Mouse (Mus musculus) intestine, embryonic 16.5 days (tissue): ENCODE results near the gene Khdc1b. TPM values are rescaled to one million over a fixed set of nuclear protein-coding genes. Genes with fewer than 3 reads are reported as not detected.
A peak's percentile ranks its signal among the peaks of the same experiment; 100 is the strongest.

ENCODE experiments used
- ATAC-seq: fragments of 200-750 bp; cut with Nextera tagmentation; 2 replicates; pipeline ENCODE4 v1.8.0; 2017; ENCODE audit warnings: moderate TSS enrichment, moderate library complexity
- H3K27ac ChIP-seq: fragments of 300-500 bp; sonication (generic); 2 replicates; pipeline ENCODE4 v1.5.1; 2014; ENCODE audit warnings: mild to moderate bottlenecking, low read length
- H3K27me3 ChIP-seq: fragments of 300-500 bp; sonication (generic); replicated peaks from 2 replicates; pipeline ENCODE4 v1.6.1; 2014; ENCODE audit warnings: low read length, control low read depth, mixed read lengths; ENCODE audit not compliant: control insufficient read depth, insufficient read depth
- H3K36me3 ChIP-seq: fragments of 300-500 bp; sonication (generic); 2 replicates; pipeline ENCODE4 v1.6.1; 2014; ENCODE audit warnings: low read length, control low read depth; ENCODE audit not compliant: control insufficient read depth, insufficient read depth
- H3K4me1 ChIP-seq: fragments of 300-500 bp; sonication (generic); 2 replicates; pipeline ENCODE4 v1.6.1; 2014; ENCODE audit warnings: low read length, control low read depth, mixed read lengths; ENCODE audit not compliant: control insufficient read depth, insufficient read depth
- H3K4me2 ChIP-seq: fragments of 300-500 bp; sonication (generic); 2 replicates; pipeline ENCODE4 v1.6.1; 2014; ENCODE audit warnings: low read depth, low read length, control low read depth
- H3K4me3 ChIP-seq: fragments of 300-500 bp; sonication (generic); 2 replicates; pipeline ENCODE4 v1.5.1; 2014; ENCODE audit warnings: mild to moderate bottlenecking, low read length
- H3K9ac ChIP-seq: fragments of 300-500 bp; sonication (generic); 2 replicates; pipeline ENCODE4 v1.6.1; 2014; ENCODE audit warnings: low read depth, low read length
- H3K9me3 ChIP-seq: fragments of 300-500 bp; sonication (generic); 2 replicates; pipeline ENCODE4 v1.6.1; 2016; ENCODE audit warnings: low read length, control low read depth; ENCODE audit not compliant: control insufficient read depth
- WGBS: fragments of 180-500 bp; shearing (Covaris S2); extraction: QIAGEN DNeasy Blood & Tissue Kit; methylation state at CpG from one replicate; pipeline ENCODE4 v1.1.7; 2014; 5-methylcytosine and 5-hydroxymethylcytosine counted together
- polyA plus RNA-seq: library from polyadenylated mRNA; unstranded; fragments of >200 nt; fragmentation: Nextera tagmentation; extraction: Ambion mirVana; gene quantifications from 2 replicates; pipeline ENCODE4 v1.2.1, GENCODE M21; 2015

Khdc1b gene
- polyA plus RNA-seq, 1 experiment from 2014 or later = 0.10 TPM

DNA sequence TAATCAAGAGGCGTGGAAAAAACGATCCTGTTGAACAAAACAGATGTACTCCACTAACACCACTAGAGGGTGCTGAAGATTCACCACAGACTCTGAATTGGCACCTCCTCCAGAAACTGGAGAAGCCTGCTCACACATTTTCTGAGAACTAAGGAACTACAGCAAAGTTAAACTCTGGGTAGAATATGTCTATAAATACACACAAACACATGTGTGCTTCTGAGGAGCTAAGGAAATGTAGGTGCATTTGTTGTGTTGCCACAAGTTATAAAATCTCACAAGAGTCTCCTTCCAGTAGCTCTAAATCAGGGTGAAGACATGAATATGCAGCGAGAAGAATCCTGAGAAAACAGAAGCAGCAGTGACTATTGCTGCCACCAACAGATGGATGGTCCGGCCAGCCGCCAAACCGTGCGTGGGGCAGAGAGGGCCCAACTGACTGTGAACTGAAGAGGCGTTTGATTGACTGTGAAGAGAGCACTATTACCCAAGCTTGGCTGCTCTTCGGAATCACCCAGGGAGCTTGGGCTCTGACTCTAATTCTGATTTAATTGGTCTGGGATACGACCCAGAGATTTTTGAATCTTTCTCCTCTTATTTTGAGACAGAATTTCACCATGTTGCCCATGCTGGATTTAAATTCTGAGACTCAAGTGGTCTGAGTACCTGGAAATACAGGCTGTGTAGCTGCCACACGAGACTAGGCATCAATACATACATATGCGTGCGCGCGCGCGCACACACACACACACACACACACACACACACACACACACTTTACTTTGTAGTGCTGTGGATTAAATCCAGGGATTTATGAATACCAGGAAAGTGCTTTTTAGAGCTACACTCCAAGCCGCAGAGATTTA, 28.2 kb downstream of the Khdc1b start:
- H3K27ac ChIP-seq = no peak overlapping the region
- no peaks in the 10 kb centered on the region for H3K36me3 ChIP-seq
- no peak overlapping the region for H3K4me2 ChIP-seq
- no peak overlapping the region for H3K4me3 ChIP-seq
- H3K4me1 ChIP-seq = no peaks in the 10 kb centered on the region
- H3K9ac ChIP-seq = no peak overlapping the region
- H3K9me3 ChIP-seq = no peaks in the 10 kb centered on the region
- no peaks in the 10 kb centered on the region for H3K27me3 ChIP-seq
- WGBS = 54% methylated on average over 18 of the region's 18 CpGs
- ATAC-seq = peak; percentile 46; the same call in 1 of the 2 replicates

DNA sequence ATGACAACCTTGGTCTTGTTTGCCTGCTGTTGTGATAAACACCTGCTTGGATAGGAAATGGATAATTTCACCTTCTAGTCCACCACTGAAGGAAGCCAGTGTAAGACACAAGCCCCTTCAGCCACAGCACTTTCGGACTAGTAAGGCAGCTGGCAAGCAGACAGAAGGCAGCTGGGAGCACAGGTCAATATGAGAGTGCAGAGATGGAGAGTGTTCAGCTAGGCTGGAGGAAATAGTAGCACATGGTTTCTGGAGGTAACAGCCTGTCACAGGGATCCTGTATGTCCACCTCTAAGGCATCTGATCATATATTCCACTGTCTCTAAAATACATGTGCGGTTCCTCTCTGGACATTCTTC, 28.8 kb downstream of the Khdc1b start:
- Histone ChIP-seq H3K4me3 (no peak overlapping the region), H3K36me3 (no peaks in the 10 kb centered on the region), H3K4me2 (no peak overlapping the region), H3K4me1 (no peaks in the 10 kb centered on the region), H3K27ac (no peak overlapping the region), H3K27me3 (no peaks in the 10 kb centered on the region), H3K9ac (no peak overlapping the region), H3K9me3 (no peaks in the 10 kb centered on the region)
- ATAC-seq = no peak
- WGBS = 87% methylated on average over 2 of the region's 2 CpGs

DNA sequence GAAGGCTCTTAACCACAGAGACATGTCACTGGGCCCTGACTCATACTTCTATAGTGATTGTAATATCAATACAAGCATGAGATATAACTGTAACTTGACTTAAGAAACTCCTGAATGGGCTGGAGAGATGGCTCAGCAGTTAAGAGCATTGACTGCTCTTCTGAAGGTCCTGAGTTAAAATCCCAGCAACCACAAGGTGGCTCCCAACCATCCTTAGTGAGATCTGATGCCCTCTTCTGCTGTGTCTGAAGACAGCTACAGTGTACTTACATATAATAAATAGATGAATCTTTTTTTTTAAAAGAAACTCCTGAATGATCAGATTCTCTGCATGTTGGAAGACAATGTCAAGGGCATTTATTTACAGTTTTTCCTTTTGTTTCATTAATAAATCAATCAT, 36.0 kb downstream of the Khdc1b start:
- no peaks in the 10 kb centered on the region for H3K9me3 ChIP-seq
- H3K4me2 ChIP-seq = no peak overlapping the region
- H3K9ac ChIP-seq = no peak overlapping the region
- no peaks in the 10 kb centered on the region for H3K4me1 ChIP-seq
- no peak overlapping the region for H3K27ac ChIP-seq
- no peak for ATAC-seq
- no peaks in the 10 kb centered on the region for H3K27me3 ChIP-seq
- no peaks in the 10 kb centered on the region for H3K36me3 ChIP-seq
- H3K4me3 ChIP-seq = no peak overlapping the region

GRCm38 (mm10) chr1:21425654-21426053, 42.3 kb downstream of the Khdc1b start:
- H3K4me1 ChIP-seq = no peaks in the 10 kb centered on the region
- no peak for ATAC-seq

DNA sequence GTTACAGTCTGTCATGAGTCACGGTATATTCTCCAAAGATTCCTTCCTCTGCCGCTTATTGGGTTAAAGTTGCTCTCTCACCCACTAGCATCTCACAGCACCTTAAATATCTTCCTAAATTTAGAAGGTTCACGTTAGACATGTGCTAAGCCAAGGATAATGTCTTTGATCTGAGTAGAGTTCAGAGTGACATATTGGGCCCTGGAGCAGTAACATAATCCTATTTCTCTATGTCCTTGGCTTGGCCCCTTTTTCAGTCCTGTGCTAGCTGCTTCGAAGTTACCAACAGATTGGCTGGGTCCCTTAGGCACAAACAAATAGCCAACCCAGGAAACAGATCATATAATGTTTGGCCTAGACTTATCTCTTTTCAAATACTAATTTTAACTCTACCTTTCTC, 44.7 kb downstream of the Khdc1b start:
- H3K4me1 ChIP-seq = no peaks in the 10 kb centered on the region
- no peaks in the 10 kb centered on the region for H3K9me3 ChIP-seq
- ATAC-seq = no peak
- no peaks in the 10 kb centered on the region for H3K36me3 ChIP-seq
- no peak overlapping the region for H3K4me2 ChIP-seq
- 79% methylated on average over 4 of the region's 4 CpGs for WGBS
- no peak overlapping the region for H3K27ac ChIP-seq
- H3K4me3 ChIP-seq = no peak overlapping the region
- no peak overlapping the region for H3K9ac ChIP-seq
- no peaks in the 10 kb centered on the region for H3K27me3 ChIP-seq

More at GRCm38 (mm10) chr1:21425654-21426053, 42.3 kb downstream of the Khdc1b start:
- H3K27ac ChIP-seq = no peak overlapping the region
- no peak overlapping the region for H3K4me2 ChIP-seq
- WGBS = 80% methylated on average over 2 of the region's 2 CpGs
- no peak overlapping the region for H3K4me3 ChIP-seq
- H3K27me3 ChIP-seq = no peaks in the 10 kb centered on the region
- H3K36me3 ChIP-seq = no peaks in the 10 kb centered on the region
- H3K9ac ChIP-seq = no peak overlapping the region
- no peaks in the 10 kb centered on the region for H3K9me3 ChIP-seq

DNA sequence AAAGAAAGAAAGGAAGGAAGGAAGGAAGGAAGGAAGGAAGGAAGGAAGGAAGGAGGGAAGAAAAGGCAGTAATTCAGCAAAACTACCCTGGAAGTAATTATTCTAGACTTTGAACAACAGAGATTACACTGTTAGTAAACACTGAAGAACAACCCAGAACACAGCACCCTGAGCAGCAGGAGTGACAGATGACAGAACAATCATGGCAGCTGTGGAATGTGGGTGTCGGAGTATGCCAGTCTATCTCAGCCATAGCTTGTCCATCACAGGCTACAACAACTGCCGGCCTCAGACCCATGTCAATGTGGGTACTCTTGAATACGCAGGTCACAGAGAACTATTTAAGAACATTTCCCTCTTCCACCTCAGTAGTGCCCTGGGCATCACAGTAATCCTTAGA, 48.3 kb downstream of the Khdc1b start:
- WGBS = 85% methylated on average over 3 of the region's 3 CpGs
- Histone ChIP-seq H3K27me3 (no peaks in the 10 kb centered on the region), H3K36me3 (no peaks in the 10 kb centered on the region), H3K27ac (no peak overlapping the region), H3K4me2 (no peak overlapping the region), H3K4me1 (no peaks in the 10 kb centered on the region), H3K4me3 (no peak overlapping the region), H3K9ac (no peak overlapping the region), H3K9me3 (no peaks in the 10 kb centered on the region)
- ATAC-seq = no peak

DNA sequence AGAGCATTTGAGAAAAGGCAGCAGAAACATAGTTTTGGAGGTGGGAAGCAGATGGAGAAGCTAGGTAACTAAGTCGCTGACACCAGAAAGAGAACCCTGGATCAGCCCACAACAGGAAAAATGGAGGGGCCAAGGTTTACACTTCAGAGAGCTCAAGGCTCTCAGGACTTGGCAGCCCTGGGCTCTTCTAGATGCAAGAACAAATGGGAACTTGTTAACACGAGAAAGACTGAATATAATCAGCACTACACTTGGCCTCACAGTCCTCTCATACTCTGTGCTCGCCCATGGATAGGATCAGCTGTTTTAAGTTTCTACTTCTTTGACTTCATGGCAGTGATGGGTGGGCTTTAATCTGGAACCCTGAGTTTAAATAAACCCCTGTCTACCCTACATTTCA, 51.5 kb downstream of the Khdc1b start:
- Histone ChIP-seq H3K9me3 (no peaks in the 10 kb centered on the region), H3K4me3 (no peak overlapping the region), H3K4me1 (no peaks in the 10 kb centered on the region), H3K27ac (no peak overlapping the region), H3K9ac (no peak overlapping the region), H3K27me3 (no peaks in the 10 kb centered on the region), H3K4me2 (no peak overlapping the region), H3K36me3 (no peaks in the 10 kb centered on the region)
- whole genome bisulfite sequencing = 69% methylated on average over 3 of the region's 3 CpGs
- no peak for ATAC-seq

Other genes with a start within 250 kb of the Khdc1b start
- 12.8 and 14.1 TPM in 2 replicates for gene Tmem14a, start 165.0 kb upstream of the Khdc1b start, polyA plus RNA-seq
- gene Gsta3, start 143.0 kb upstream of the Khdc1b start, polyA plus RNA-seq = 11.9 and 17.9 TPM in 2 replicates
- not detected in 2 replicates for gene Khdc1a, start 33.9 kb upstream of the Khdc1b start, polyA plus RNA-seq
- gene Khdc1c, start 15.2 kb upstream of the Khdc1b start, polyA plus RNA-seq = not detected in 2 replicates